Mouse (Mus musculus) E14TG2a.4 (cell line): ENCODE data around the gene Fdxr.

ENCODE experiments used
- CTCF ChIP-seq: conservative IDR thresholded peaks from 2 replicates; pipeline ENCODE4 v1.5.1; 2014; ENCODE audit warnings: low read length
- POU5F1 ChIP-seq: IDR thresholded peaks from 2 replicates; pipeline ENCODE4 v1.6.1; 2014; ENCODE audit warnings: low read length, borderline replicate concordance

- TF ChIP-seq CTCF (no peak), POU5F1 (no peak)
Measured at GRCm38 (mm10) chr11:115265771-115266399, 11.0 kb downstream of the Fdxr start.
